Mouse (Mus musculus) limb, embryonic 15.5 days (tissue): Measurements from ENCODE around the gene Ccdc188. TPM values are rescaled to one million over a fixed set of nuclear protein-coding genes. Genes with fewer than 3 reads are reported as not detected.
A peak's percentile ranks its signal among the peaks of the same experiment; 100 is the strongest.

Source experiments
- ATAC-seq: fragments of 200-750 bp; cut with Nextera tagmentation; 2 replicates; pipeline ENCODE4 v1.8.0; 2017; ENCODE audit warnings: low read depth, moderate TSS enrichment; ENCODE audit not compliant: insufficient number of reproducible peaks, low FRiP score, low TSS enrichment
- H3K27ac ChIP-seq: fragments of 300-500 bp; sonication (generic); 2 replicates; pipeline ENCODE4 v1.5.1; 2015; ENCODE audit warnings: moderate library complexity, mild to moderate bottlenecking, inconsistent platforms
- H3K27me3 ChIP-seq: fragments of 300-500 bp; sonication (generic); 2 replicates; pipeline ENCODE4 v1.6.1; 2015; ENCODE audit warnings: inconsistent platforms
- H3K36me3 ChIP-seq: fragments of 300-500 bp; sonication (generic); 2 replicates; pipeline ENCODE4 v1.6.1; 2015; ENCODE audit warnings: inconsistent platforms
- H3K4me1 ChIP-seq: fragments of 300-500 bp; sonication (generic); 2 replicates; pipeline ENCODE4 v1.6.1; 2015; ENCODE audit warnings: inconsistent platforms
- H3K4me2 ChIP-seq: fragments of 300-500 bp; sonication (generic); 2 replicates; pipeline ENCODE4 v1.6.1; 2015; ENCODE audit warnings: mild to moderate bottlenecking, inconsistent platforms
- H3K4me3 ChIP-seq: fragments of 300-500 bp; sonication (generic); 2 replicates; pipeline ENCODE4 v1.5.1; 2015; ENCODE audit warnings: mild to moderate bottlenecking, inconsistent platforms
- H3K9ac ChIP-seq: fragments of 300-500 bp; sonication (generic); 2 replicates; pipeline ENCODE4 v1.6.1; 2015; ENCODE audit warnings: inconsistent platforms
- H3K9me3 ChIP-seq: fragments of 300-500 bp; sonication (generic); 2 replicates; pipeline ENCODE4 v1.6.1; 2016; ENCODE audit warnings: inconsistent platforms
- WGBS: fragments of 180-500 bp; shearing (Covaris S2); methylation state at CpG from one replicate; pipeline ENCODE4 v1.1.7; 2015; 5-methylcytosine and 5-hydroxymethylcytosine counted together
- polyA plus RNA-seq: library from polyadenylated mRNA; unstranded; fragments of >200 nt; fragmentation: Nextera tagmentation; extraction: Ambion mirVana; gene quantifications from 2 replicates; pipeline ENCODE4 v1.2.1, GENCODE M21; 2015

Gene Ccdc188
- polyA plus RNA-seq: not detected in 2 replicates

DNA sequence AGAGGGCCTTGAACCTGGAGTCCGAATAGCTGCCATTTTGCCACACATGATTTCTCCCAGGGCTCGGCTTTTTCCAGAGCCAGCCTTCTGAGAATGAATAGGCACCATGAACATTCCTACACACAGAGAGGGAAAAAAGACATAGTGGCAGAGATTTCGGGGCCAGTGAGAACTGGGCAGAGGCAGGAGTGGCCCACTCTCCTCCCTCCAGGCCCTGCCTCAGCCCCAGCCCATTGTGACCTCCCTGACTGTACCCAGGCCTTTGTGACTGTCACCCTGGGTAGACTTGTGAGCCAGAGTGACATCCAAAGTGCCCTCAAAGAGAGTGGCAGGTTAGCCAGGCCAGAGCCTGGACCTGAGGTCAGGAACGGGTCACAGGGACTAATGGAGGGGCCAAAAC lies at the start of gene Ccdc188:
Ccdc188 (plus strand) TSS at position 301 of the 400 bp plus-strand sequence.
- no peak within 1 kb of the TSS for H3K27ac ChIP-seq
- 82% methylated on average over 4 of the region's 4 CpGs for WGBS
- no peak within 1 kb of the TSS for H3K9ac ChIP-seq

DNA sequence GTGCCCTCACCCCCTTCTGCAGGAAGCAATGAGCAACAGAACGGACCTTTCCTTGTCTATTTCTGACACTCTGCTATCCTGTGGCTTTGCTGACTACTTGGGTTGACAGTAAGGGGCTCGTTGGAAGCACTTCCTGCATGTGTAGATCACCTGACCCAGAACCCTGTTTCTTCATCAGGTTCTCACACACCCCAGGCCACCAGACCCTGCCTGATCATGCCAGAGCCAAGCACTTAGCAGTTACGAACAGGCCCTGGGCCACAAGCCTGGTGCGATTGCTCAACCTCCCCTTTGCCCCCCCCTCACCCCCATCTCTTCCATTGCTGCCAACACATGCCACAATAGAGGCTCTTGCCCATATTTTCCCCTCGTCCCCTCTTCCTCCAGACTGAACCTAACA lies 48.5 kb upstream of the Ccdc188 start:
- Histone ChIP-seq H3K9ac (no peak overlapping the region), H3K4me1 (peaks cover 30% of the 10 kb centered on the region), H3K9me3 (no peaks in the 10 kb centered on the region), H3K4me2 (no peak overlapping the region), H3K4me3 (no peak overlapping the region), H3K36me3 (no peaks in the 10 kb centered on the region), H3K27me3 (no peaks in the 10 kb centered on the region), H3K27ac (no peak overlapping the region)
- ATAC-seq: no peak
- WGBS: 68% methylated on average over 5 of the region's 5 CpGs

More for the DNA sequence above, at the start of gene Ccdc188:
- peaks cover 21% of the 10 kb centered on the region for H3K4me1 ChIP-seq
- no peaks in the 10 kb centered on the region for H3K27me3 ChIP-seq
- H3K4me3 ChIP-seq: no peak within 1 kb of the TSS
- peaks cover 16% of the 10 kb centered on the region for H3K36me3 ChIP-seq
- H3K4me2 ChIP-seq: no peak within 1 kb of the TSS
- H3K9me3 ChIP-seq: no peaks in the 10 kb centered on the region
- ATAC-seq: no peak

DNA sequence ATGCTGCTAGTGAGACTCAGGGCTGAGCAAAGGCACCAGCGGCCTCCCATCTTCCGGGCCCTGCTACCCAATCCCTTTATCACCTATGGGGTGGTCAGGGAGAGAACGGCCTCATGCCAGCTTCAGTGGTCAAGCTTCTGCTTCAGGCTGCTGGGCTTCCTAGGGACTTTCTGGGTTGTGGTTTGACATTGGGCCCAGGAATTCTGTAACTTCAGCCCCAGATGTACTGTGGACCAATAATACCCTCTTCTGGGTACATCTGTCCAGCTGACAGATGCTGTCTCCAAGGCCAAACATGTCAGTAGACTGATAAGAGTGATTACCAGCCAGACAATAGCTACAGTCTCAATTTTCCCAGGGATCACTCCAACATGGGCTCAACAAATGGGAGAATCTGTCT lies 47.9 kb upstream of the Ccdc188 start:
- 90% methylated on average over 3 of the region's 3 CpGs for WGBS
- no peak overlapping the region for H3K27ac ChIP-seq
- no peak overlapping the region for H3K9ac ChIP-seq
- H3K27me3 ChIP-seq: no peaks in the 10 kb centered on the region
- no peak overlapping the region for H3K4me2 ChIP-seq
- no peak overlapping the region for H3K4me3 ChIP-seq
- H3K36me3 ChIP-seq: no peaks in the 10 kb centered on the region
- no peaks in the 10 kb centered on the region for H3K9me3 ChIP-seq
- H3K4me1 ChIP-seq: peaks cover 25% of the 10 kb centered on the region
- no peak for ATAC-seq

DNA sequence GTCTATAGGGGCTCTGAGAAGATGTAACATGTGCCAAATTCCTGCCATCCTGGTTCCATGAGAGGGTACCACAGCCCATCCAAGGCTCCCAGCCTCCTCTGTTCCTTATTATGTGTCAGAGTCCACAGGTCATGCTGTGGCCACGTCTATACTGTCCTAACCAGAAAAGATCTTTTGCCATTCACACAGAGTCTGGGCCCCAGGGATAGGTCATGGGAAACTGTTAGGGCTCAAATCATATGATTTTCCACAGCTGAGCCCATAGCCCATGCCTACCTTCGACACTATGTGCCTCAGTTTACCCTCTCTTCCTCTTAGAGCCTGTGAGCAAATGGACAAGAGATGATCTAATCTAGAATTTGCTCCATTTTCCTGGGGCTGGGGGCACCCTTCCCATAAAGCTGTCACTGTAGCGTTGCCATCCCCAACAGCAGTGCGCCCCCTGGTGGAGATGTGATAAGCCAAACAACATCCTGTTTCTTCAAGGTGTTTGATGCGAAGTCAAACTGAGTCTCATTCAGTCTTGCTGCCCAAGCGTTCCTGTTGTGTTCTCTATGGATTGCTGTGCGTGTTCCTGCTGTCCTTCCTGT lies 45.3 kb upstream of the Ccdc188 start:
- Histone ChIP-seq H3K9me3 (no peaks in the 10 kb centered on the region), H3K9ac (no peak overlapping the region), H3K36me3 (no peaks in the 10 kb centered on the region), H3K27me3 (peaks cover 3% of the 10 kb centered on the region; the same call in 1 of the 2 replicates), H3K4me3 (no peak overlapping the region), H3K4me2 (no peak overlapping the region), H3K27ac (no peak overlapping the region), H3K4me1 (peaks cover 29% of the 10 kb centered on the region)
- no peak for ATAC-seq
- WGBS: 10% methylated on average over 7 of the region's 7 CpGs

DNA sequence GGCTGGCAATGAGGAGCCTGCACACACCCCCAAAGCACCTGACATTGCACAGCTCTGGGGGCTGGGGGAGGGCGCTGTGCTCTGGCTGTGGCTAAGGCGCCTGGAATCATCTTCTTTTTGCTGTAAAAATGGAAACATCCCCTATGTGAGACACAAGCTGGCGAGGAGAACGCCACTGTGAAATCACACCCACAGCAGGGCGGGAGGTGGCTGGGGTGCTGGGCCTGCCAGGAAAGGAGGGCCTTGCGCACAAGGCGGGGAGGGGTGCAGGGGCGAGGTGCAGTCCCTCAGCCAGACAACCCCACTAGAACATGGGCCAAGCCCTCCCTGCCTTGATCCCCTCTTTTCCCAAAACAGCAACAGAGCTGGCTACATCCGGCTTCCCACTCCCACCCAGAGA lies 44.4 kb upstream of the Ccdc188 start:
- Histone ChIP-seq H3K4me3 (no peak overlapping the region), H3K9ac (no peak overlapping the region), H3K9me3 (no peaks in the 10 kb centered on the region), H3K27ac (no peak overlapping the region), H3K27me3 (peaks cover 4% of the 10 kb centered on the region; the same call in 1 of the 2 replicates), H3K36me3 (no peaks in the 10 kb centered on the region), H3K4me2 (no peak overlapping the region), H3K4me1 (peaks cover 29% of the 10 kb centered on the region)
- WGBS: 75% methylated on average over 9 of the region's 9 CpGs
- ATAC-seq: no peak

DNA sequence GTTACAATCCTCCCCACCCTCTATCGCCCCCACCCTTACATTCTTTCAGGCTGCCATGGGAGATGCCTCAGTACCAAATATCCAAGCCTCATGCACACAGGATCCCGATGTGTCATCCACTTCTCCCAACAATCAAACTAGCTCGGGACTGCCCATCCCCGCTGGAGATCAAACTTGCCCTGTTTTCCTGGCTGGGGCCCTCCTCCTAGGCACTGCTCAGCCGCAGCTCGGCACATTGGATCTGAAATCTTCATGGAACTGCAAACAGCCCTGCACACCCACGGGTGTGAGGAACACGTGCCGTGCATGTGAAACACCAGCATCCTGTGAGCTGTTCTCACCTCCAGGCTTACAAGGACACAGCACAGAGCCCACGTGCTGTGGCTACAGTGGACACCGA lies 43.9 kb upstream of the Ccdc188 start:
- H3K27ac ChIP-seq: no peak overlapping the region
- H3K4me2 ChIP-seq: no peak overlapping the region
- no peak overlapping the region for H3K4me3 ChIP-seq
- no peaks in the 10 kb centered on the region for H3K9me3 ChIP-seq
- ATAC-seq: no peak
- H3K4me1 ChIP-seq: peaks cover 31% of the 10 kb centered on the region
- 76% methylated on average over 11 of the region's 11 CpGs for WGBS
- H3K36me3 ChIP-seq: no peaks in the 10 kb centered on the region
- H3K9ac ChIP-seq: no peak overlapping the region
- peaks cover 9% of the 10 kb centered on the region; the same call in 1 of the 2 replicates for H3K27me3 ChIP-seq

DNA sequence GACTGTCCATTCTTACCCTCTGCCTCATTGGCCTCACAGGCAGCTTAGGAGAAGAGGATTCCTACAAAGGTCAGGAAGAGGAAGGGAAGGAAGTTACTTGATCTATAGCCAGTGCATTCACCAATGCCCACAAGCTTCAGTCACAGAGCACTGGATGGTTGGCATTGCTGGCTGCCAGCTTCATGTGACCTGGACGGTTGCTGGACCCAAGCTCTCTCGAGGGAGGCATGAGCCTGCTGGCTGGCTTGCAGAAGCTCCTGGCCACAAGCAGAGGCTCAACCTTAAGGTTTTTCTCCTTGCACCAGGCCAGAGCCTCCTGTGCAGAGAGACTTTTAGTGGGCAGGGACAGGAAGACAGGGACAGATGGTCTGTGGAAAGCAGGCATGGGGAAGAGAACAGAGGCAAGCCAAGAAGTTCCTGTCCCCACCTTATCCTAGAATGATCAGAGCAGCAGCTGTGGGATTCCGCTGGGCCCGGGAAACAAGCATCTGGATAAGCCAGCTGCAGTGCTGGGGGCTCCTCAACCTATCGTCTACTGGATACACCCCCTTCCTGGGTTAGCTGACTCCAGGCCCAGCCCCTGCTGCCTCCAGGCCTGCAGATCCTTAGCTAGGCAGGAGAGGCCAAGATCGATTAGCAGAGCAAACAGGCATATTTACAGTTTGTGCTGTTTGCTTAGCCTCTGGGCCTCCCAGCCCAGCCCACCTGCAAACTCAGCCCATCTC lies 41.7 kb upstream of the Ccdc188 start:
- Histone ChIP-seq H3K9me3 (no peaks in the 10 kb centered on the region), H3K27me3 (peaks cover 13% of the 10 kb centered on the region; the same call in 1 of the 2 replicates), H3K36me3 (no peaks in the 10 kb centered on the region), H3K9ac (no peak overlapping the region), H3K4me2 (no peak overlapping the region), H3K27ac (peak overlapping the region; percentile 52), H3K4me3 (no peak overlapping the region), H3K4me1 (peaks cover 42% of the 10 kb centered on the region)
- WGBS: 23% methylated on average over 6 of the region's 6 CpGs
- no peak for ATAC-seq

DNA sequence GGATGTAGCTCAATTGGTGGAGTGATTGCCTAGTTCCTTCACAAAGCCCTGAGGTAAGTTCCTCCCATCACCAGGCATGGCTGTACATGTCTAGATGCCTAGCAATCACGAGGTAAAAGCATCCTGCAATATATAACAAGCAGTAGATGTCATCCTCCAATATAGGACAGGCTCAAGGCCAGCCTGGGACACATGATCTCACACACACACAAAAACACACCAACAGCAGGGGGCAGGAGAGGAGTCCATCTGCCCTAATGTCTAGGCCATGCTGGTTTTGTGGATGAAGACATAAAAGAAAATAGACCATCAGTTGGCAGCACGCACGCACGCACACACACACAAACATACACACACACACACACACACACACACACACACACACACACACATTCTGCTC lies 40.9 kb upstream of the Ccdc188 start:
- WGBS: 67% methylated on average over 4 of the region's 4 CpGs
- Histone ChIP-seq H3K4me3 (no peak overlapping the region), H3K9me3 (no peaks in the 10 kb centered on the region), H3K4me2 (no peak overlapping the region), H3K9ac (no peak overlapping the region), H3K27me3 (peaks cover 17% of the 10 kb centered on the region), H3K4me1 (peaks cover 42% of the 10 kb centered on the region), H3K27ac (peak overlapping the region; percentile 52; the same call in 1 of the 2 replicates), H3K36me3 (no peaks in the 10 kb centered on the region)
- ATAC-seq: no peak

DNA sequence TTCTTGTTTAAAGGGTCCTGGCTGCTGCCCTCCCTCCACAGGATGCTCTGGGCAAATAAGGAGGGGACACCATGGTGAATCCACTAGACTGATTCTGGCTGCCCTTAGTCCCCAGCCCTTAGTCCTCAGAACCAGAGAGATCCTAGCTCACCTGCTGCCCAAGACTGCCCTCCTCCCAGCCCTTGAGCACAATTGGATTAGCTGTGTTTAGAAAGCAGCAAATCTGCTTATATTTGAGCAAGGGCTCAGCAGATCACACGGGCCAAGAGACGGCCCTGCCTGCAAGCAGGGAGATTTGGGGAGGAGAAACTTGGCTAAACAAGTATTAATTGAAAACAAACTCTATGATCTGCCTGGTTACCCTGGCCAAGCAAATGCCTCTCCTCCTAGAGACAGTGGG lies 38.1 kb upstream of the Ccdc188 start:
- 20% methylated on average over 2 of the region's 2 CpGs for WGBS
- no peaks in the 10 kb centered on the region for H3K9me3 ChIP-seq
- no peak overlapping the region for H3K4me2 ChIP-seq
- no peaks in the 10 kb centered on the region for H3K36me3 ChIP-seq
- H3K4me3 ChIP-seq: no peak overlapping the region
- peaks cover 22% of the 10 kb centered on the region for H3K27me3 ChIP-seq
- H3K4me1 ChIP-seq: peaks cover 29% of the 10 kb centered on the region
- no peak for ATAC-seq
- H3K9ac ChIP-seq: no peak overlapping the region
- no peak overlapping the region for H3K27ac ChIP-seq

DNA sequence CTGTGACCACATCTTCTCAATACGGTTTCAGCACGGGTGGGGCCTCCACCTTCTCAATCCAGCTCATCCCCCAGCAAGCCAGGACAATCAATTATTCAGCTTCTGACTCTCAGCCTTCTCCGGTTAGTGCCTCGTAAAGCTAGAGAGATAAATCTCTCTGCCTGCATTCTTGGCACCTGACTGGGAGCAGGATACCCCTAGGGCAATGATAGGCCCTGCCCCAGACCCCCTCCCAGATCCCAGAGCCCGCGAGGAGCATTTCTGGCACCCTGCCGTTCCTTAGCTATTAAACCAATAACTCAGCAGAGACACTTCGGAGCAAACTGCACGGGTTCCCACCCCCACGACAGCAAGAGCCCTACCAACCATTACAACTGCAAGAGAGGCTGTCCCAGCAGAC lies 36.3 kb upstream of the Ccdc188 start:
- Histone ChIP-seq H3K4me1 (peaks cover 24% of the 10 kb centered on the region), H3K9me3 (no peaks in the 10 kb centered on the region), H3K4me2 (no peak overlapping the region), H3K27ac (no peak overlapping the region), H3K27me3 (peaks cover 19% of the 10 kb centered on the region; the same call in 1 of the 2 replicates), H3K4me3 (no peak overlapping the region), H3K36me3 (no peaks in the 10 kb centered on the region), H3K9ac (no peak overlapping the region)
- no peak for ATAC-seq
- WGBS: 8% methylated on average over 10 of the region's 10 CpGs

DNA sequence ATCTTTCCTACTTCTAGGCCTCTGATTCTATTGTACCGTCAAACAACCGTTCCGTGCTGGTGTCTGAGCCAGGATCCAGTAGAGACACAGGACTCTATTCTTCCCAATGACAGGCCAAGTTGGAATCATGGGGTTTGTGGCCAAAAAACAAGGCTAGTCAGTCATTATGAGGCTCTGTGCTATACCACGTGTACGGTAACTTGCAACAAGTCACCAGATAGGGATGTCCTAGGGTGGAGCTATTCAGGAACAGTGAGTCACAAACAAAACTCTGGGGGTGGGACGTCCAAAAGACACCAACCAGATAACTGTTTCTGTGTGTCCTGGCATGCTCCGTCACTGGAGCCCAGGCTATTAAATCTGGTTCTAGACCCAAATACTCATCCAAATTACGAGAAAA lies 34.9 kb upstream of the Ccdc188 start:
- ATAC-seq: no peak
- no peak overlapping the region for H3K9ac ChIP-seq
- H3K9me3 ChIP-seq: no peaks in the 10 kb centered on the region
- peaks cover 29% of the 10 kb centered on the region; the same call in 1 of the 2 replicates for H3K27me3 ChIP-seq
- no peak overlapping the region for H3K4me2 ChIP-seq
- H3K4me3 ChIP-seq: no peak overlapping the region
- WGBS: 76% methylated on average over 8 of the region's 8 CpGs
- no peak overlapping the region for H3K27ac ChIP-seq
- peaks cover 28% of the 10 kb centered on the region for H3K4me1 ChIP-seq
- no peaks in the 10 kb centered on the region for H3K36me3 ChIP-seq

DNA sequence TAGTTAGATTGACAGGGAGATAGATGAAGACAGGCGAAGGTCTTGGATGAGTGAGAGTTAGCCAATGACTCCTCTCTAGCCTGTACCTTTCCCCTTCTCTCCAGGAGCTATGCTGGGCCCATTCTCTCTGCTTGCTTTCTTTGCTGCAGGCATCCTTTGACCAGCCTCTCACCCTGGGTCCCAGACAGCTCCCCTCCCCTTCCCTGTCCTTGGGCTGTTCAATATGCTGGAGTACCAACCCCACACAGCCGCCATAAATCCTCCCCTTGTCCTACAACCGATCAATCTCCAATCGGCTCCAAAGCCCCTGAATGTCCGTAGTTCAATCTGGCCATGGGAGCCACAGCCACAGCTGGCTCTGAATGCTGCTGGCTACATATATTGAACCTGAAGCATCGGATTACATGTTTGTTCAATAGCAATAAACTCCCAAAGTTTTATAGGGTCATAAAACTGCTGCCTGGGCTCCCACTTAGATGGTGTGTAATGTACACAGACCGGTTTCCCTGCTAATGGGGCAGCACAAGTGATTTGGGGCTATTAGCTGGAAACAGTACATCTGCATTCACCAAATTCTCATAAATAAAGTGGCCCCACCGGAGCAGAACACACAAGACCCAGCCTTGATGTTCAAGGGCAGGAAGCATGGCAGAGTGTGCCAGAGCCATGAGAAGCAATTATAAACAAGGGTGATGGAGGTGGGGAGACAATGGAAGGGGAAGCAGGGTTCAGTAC lies 31.8 kb upstream of the Ccdc188 start:
- 16% methylated on average over 8 of the region's 8 CpGs for WGBS
- Histone ChIP-seq H3K4me3 (no peak overlapping the region), H3K9ac (no peak overlapping the region), H3K27ac (no peak overlapping the region), H3K4me1 (peaks cover 15% of the 10 kb centered on the region), H3K36me3 (no peaks in the 10 kb centered on the region), H3K4me2 (no peak overlapping the region), H3K9me3 (no peaks in the 10 kb centered on the region), H3K27me3 (peaks cover 19% of the 10 kb centered on the region; the same call in 1 of the 2 replicates)
- ATAC-seq: no peak
